Mouse (Mus musculus): Measurements from ENCODE around the gene Tenm4.
"Not testable (repeated sequence)": the region's sequence is repeated elsewhere in the genome, so short reads cannot be mapped to it uniquely, and the experiment has no call there.

Tenm4 gene

DNA sequence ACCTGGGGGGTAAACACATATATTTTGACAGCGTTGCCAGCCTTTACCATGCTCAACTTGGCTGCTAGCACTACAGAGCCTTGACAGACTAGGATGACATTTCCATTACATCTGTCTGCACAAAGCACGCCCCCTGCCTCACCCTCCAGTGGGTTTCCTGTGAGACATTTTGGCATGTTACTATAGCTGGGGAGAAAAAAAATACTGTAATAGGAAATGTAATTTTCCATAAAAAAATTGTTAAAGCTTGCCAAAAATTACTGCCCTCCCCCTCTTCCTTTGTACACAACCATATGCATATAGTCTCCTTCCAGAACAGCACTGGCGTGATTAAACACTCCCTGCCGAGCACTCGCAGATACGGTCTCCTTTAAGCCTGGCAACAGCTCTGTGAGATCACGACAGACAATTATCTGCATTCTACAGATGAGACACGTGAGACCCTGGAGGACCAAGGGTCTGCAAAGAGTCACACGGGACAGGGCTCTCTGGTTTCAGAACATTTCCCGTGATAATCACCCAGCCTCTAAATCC is 728.1 kb downstream of the Tenm4 start:
- DNase-seq (ENCODE audit: low spot score in 2 of 2): no peak

DNA sequence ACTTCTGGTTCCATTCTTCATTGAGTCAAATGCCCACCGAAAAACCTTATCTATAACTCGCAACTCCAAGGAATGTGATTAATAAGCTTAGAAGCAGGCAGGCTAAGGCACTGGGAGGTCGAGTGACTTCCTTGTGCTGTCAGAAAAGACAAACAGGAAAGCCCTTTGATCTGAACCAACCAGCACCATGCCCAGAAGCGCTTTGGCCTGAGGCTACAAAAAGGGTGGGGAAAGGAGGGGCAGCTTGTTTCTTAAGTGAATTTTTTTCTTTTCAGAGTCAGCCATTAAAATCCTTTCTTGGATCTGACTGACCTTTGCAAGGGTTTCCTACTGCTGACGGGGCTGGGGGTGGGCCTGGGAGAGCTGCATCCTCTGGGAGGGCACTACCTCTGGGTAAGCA is 731.1 kb downstream of the Tenm4 start:
- DNase-seq (ENCODE audit: low spot score in 2 of 2): no peak

DNA sequence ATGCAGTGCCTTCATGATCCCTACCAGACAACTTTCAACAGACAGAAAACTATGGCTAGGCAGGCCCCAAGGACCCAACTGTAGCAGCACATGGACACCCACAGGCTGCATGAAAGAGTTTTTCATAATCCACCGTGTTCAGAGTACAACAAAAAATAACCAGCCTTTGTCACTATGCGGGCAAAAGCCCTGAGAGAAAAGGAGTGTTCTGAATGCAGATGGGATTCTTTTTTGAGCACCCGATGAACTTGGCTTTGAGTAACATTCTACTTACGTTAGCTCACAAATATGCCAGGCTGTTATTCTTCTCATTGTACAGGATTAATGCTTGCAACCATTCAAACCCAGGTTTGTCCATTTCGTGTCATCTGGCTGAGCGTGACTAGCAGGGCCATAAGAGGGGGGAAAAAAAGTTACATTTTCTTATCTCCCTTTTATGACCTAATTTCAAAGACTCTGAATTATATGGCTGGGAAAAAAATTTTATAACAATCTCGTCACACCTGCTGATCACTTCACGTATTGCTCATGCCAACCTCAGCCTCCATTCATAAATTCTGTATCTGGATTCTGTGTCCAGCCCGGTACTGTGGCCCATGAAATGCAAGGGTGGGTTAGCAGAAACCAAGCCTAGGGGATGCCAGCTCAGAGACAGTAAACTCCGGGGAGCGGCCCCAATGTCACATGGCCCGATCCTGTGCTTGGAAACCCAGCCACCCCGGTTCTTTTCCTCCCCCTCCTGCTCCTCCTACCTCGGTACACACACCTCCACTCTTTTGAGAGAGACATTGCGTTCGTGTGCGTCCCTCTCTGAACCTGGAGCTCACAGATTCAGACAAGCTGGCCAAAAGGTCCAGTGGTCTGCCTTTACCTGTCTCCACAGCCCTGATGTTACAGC is 732.3 kb downstream of the Tenm4 start:
- DNase-seq (ENCODE audit: low spot score in 2 of 2): no peak

DNA sequence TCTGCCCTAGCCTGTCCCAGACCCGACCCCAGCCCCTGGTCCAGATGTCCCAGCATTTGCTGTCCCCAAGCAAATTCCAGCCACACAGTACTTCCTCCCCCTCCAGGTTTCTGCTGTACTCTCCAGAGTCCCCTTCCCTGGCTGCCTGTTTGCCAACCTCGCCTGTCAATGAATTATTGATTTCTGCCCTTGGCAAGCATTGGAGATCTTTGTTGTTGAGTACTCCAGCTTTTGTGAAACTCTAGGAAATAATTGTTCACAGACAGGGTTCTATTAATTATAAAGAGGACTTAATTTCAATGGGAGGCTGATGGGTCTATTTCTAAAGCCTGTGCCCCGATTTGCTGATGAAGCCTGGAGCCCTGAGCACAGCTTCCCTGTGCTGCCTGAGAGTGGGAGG is 733.4 kb downstream of the Tenm4 start:
- DNase-seq (ENCODE audit: low spot score in 2 of 2): no peak

DNA sequence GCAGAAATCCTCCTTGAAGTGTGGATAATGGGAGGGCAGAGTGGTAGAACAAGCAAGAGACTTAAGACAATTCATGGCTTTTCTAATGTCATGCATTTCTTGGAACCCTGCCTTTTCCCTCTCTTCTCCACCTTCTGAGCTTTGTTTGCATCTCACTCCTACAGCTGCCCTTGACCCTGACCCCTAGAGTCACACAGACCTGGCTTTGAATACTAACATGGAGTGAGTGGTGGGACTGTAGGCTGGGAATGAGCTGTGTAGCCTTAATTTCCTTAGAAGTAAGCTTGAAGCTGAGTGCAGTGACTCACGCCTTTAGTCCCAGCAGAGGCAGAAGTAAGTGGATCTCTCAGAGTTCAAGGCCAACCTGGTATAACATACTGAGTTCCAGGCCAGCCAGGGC is 733.9 kb downstream of the Tenm4 start:
- DNase-seq (ENCODE audit: low spot score in 2 of 2): no peak

DNA sequence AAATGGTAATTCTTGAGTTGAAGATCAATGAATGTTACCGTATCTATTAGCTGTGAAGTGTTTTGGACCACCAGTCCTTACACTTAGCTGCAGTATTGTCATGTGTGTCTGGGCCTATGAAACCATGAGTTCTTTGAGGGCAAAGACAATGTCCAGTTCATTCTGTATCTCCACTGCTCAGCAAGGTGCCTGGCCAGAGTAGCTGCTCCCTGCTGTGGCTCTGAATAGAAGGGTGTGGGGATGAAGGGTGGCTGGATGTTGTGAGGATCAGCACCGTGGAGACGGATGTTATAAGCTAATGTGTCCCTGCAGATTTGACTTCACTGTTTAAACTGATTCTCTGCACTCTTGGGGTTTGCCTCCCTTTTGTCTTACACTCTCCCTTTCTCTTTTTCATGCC is 734.4 kb downstream of the Tenm4 start:
- no peak for DNase-seq (ENCODE audit: low spot score in 2 of 2)

DNA sequence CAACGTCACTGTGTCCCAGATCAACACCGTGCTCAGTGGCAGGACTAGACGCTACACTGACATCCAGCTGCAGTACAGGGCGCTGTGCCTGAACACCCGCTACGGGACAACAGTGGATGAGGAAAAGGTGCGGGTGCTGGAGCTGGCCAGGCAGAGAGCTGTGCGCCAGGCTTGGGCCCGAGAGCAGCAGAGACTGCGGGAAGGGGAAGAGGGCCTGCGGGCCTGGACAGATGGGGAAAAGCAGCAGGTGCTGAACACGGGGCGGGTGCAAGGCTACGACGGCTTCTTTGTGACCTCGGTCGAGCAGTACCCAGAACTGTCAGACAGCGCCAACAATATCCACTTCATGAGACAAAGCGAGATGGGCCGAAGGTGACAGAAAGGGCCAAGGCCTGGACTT is 735.2 kb downstream of the Tenm4 start:
- DNase-seq (ENCODE audit: low spot score in 2 of 2): no peak

DNA sequence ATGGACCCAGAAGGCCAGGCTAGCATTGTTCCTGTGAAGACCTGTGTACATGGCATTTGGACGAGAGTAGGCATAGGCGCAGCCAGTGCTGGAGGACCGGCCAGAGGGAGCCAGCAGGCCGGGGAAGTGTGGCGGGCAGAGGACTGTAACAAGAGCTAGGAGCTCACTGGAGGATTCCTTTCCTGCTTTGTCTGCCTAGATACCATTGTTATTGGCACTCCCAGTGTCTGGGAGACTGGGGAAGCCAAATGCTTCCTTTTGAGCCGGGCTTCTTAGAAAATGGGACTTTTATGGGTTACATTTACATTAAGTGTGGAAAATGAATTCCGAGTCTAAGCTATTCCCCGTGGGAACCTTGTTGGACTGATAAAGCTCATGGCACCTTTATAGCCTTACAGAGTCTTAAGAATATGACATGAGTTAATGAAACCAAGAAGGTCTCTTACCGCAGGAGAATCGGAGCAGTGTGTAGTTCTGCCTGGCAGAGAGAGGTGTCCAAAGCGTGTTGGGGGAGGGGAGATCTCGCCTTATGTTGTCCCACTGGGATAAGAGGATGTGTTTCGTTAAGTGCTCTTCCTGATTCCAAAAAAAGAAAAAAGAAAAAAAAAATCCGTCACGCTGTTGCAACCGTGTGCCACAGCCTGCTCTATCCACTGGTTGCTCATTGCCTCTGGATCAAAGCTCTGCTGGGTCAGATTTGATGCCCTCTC is 737.1 kb downstream of the Tenm4 start:
- no peak for DNase-seq (ENCODE audit: low spot score in 2 of 2)

DNA sequence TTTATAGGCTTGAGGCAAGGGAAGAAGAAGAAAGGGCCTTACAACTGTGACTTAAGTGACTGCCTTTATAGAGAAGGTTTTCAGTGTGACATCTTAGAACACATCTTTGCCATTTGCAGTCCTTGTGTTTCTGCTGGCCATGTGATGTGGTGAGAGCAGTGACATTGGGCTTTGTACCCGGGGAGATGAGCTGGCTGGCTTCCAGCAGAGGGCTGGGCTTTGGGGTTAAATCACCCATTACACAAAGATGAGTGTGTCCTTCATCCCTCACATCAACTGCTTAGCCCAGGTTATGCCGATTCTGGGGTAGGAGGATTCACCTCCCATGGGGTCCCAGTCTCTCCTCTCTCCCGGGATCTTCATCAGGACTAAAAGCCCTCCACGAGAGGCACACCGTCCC is 738.8 kb downstream of the Tenm4 start:
- no peak for DNase-seq (ENCODE audit: low spot score in 2 of 2)

DNA sequence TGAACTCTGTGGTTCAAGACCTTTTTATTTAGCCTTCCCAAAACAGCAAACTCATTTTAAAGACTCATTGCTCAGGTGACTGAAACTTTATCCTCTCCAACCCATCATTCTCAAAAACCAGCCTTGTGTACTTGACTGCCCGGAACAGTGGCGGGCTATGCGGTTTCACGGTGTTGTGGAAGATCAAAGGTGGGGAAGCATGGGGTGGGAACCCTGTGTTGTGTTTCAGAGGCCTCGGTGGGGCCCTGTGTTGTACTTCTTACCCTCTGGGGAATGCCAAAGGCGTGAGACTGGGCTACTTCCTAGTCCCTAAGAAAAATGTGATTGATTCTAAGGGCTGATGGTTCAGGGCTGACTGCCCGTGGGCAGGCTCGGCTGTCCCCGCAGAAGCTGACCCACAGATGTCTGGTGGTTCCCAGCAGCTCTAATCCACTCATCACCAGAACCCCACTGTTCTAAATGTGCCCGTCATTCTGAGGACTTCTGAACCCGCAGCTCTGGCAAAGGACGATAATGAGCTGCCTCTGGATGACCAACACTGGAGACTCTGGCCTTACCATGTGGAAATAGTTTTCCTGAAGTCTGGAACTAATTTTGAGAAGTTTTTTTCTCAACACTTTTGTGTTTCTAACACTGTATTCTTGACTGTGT is 739.4 kb downstream of the Tenm4 start:
- DNase-seq (ENCODE audit: low spot score in 2 of 2): no peak

DNA sequence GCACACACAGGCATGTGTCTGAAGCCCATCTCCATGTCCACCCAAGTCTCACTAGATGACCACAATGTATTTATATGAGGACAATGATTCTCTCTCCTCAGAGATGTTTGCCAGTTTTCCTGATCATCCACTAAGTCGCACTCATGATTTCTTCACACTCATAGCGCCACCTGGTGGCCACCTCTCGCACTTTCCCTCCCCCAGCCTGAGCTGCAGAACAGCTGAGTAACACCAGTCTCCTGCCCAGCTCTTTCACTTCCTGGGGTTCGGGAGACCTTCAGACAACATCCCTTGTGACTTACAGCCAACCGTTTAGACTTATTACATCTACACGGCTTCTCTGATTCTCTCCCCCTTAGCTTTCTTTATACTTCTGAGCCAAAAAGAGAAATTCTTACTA is 743.0 kb downstream of the Tenm4 start:
- DNase-seq (ENCODE audit: low spot score in 2 of 2): peak; percentile 67 to 84

DNA sequence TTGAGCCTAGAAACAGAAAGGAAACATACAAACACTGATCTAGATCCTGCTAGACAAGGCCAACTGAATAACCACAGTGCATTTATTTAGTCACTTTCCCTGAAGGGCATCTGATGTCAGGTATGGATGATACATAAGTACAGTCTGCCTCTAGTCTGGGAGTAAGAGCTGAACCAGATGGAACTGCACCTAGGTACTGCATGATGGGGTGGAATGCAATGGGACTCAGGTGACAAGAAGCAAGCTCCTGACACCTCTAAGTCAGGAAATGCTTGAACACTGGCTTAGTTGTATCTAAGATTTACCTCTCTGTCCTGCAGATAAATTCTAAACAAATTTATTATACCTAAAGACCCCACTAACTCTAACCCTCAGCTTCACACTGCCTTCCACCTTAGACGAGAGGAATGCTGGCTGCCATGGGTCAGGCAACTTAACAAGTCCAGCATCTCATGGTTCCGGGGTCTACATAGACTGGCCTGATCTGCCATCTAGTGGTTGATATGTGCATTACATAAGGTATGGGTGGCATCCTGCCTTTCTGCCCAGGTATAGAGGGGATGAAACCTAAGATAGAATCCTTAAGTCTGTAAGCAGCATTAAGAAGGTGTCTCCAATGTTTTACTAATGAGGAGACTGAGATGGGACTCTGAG is 744.5 kb downstream of the Tenm4 start:
- DNase-seq (ENCODE audit: low spot score in 2 of 2): peak; percentile 38 to 51

DNA sequence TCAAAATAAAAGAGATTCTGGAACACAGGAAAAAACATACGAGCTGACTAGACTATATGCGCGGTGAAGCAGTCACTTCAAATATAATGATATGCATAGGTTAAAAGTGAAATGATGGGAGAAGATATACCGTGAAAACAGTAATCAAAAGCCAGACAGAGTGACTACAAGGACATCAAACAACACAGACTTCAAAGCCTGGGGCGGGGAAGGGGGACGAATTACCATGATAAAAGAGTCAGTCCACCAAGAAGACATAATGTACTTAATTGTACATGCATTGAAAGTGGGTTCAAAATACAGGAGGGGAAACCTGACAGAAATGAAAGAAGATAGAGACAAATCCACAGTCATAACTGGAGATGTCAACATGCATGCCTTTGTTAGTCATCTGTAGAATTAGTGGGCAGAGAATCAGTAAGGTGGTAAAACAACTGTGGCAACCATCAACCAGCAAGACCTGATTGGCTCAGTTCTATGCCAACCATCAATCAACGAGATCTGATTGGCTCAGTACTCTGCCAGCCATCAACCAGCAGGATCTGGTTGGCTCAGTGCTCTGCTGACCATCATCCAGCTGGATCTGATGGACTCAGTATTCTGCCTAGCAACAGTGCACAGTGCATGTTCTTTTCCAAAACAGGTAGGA is 749.5 kb downstream of the Tenm4 start:
- no peak for DNase-seq (ENCODE audit: low spot score in 2 of 2)

DNA sequence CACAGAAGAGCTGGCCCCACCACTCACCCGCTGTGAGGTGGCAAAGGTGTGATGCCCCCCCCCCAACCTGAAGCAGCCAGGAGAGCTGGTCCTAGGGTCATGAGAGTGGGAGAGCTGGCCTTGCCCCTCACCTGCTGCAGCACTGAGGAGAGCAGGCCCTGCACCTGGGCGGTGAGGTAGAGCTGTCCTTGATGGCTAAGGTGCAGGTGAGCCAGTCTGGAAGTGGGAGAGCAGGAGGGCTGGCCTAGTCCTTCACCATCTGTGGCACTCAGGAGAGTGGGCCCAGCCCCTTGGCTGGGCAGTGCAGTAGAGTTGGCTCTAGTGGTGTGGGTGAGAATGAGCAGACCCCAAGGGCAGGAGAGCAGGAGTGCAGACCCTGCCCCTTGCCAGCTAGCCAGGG is 751.9 kb downstream of the Tenm4 start:
- DNase-seq (ENCODE audit: low spot score in 2 of 2): no peak

DNA sequence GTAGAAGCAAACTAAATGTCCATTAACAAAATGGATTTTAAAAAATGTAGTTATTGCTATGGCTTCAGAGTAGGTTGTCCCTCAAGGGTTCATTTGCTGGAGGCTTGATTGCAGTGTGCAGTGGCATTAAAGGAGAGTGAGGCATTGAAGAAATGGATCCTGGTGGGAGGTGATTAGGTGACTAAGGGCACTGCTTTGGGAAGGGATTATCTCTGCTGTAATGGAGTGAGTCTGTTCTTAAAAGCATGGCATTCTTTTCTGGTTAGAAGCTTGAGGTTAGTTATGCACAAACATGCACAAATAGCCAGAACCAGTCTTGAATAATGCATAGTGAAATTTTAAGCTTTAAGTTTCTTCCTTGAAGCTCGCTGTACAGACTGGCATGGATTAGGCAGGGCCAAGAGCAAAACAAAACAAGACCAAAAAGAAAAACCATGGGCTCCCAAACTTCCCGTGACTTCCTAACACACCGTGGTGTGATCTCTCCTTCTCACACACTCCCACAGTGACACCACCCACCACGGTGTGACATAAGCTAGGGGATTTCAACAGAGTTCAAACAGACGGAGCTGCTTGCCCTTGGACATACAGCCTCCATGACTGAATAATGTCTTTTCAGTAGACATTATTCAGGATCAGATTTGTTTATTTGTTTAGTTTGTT is 772.8 kb downstream of the Tenm4 start:
- DNase-seq (ENCODE audit: low spot score in 2 of 2): no peak

DNA sequence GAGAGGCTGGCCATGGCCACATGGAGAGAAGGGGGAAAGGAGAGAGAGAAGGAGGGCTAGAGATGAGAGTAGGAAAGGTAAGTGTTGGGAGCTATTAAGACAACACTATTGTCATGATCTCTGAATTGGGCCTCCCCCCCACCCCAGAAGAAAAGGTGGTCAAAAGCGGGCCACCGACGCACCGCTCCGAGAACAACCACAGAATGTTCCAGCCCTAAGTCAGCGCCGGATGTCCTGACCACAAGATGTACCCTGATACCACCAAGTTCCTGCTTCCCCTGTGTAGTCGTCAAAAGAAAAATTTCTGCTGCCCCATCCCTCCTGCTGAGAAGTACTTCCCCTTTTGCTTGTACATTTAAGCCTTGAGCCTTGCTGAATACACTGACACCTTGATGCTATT is 775.5 kb downstream of the Tenm4 start:
- not testable (repeated sequence) for DNase-seq (ENCODE audit: low spot score in 2 of 2)

DNA sequence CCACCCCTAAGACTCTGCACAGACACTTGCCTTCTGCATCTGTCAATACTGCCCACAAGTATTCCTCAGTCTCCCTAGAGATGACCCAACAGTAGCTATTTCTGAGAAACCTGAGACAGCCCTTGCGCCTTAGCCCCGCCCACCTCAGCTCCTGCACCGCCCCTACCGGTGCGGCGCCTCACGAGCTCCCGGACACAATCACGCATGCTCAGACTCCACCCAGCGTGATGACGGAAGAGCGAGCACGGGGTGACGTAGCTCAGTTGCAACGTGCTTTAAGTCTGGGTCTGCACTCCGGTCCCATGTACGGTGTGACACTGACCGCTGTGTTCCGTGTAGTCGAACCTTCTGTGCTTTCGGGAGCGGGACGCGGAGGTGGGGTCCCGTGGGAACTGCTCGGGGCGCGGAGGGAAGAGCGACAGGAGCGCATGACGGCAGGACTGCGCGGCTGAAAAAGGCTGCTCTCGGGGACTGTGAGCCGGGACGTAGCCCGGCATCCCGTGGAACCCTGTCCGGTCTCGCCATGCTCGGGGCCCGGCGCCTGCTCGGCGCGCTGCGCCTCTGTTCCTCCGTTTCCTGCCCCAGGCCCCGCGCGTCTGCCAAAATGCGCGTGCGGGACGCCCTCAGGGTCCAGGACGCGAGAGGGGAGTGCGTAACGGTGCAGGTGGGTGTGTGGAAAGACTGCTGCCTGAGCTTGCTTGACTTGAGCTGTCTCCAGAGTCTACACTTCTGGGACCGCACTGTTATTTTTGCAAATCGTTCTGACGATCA is 780.4 kb downstream of the Tenm4 start, which contains the start of gene Nars2:
Gene Nars2, plus strand, starts transcription at position 225 of the 771 bp plus-strand sequence.
- DNase-seq (ENCODE audit: low spot score in 2 of 2): peak; percentile 78 to 94

DNA sequence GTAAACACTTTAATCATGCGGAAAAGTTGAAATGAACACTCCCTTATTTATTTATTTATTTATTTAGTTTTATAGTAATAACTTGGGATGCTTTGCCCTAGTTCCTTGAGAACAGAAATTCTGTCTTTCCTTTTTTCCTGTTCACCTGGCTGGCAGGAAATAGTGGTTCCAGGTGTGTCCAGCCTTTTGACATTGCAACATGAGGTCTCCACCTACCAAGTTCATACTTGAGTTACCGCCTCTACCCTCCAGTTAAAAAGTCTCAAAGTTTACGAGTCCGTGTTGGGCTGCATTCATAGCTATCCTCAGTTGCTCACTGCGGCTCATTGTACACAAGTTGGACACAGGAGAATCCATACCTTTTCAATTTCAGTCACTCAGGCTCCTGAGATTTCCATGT is 781.0 kb downstream of the Tenm4 start:
- DNase-seq (ENCODE audit: low spot score in 2 of 2): no peak

DNA sequence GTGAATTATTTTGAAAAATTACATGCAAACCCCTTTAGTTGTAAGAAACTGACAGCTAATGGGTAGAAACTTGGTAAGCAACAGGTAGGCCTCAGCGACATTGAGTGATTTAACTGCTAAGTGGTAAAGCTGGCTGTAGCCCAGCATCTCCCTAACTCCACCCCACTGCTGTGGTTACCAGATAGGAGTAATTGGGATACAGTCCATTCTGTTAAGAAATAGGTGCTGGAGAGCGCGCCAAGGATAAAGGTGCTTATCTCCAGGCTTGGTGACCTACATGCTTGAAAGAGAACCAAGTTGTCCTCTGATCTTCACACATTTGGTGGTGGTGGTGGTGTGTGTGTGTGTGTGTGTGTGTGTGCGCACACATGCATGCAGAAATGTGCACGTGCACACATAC is 788.1 kb downstream of the Tenm4 start:
- DNase-seq (ENCODE audit: low spot score in 2 of 2): peak in 1 of 2 experiments; percentile 54
